Comparison of ENCODE assay signal across 19 mouse cellular contexts in the genomic region with DNA sequence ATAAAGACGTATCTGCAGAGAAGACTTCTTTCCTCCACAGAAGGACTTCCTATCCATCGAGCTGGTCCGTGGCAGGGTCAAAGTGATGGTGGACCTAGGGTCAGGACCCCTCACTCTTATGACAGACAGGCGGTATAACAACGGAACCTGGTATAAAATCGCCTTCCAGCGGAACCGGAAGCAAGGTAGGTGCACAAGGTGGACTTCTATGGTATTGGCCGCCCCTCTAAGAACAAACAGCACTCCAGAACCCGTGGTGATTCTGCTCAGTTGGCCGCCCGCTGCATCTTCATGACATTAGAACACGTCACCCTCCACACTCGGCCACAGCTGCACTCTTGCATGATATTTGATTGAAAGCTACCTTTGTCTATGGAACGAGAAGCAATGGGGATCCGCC.
DNase-seq lines count a peak whose midpoint lies in the region; ATAC-seq lines count a peak whose summit lies in the region.
"Had no signal": no experiment of that assay in that cellular context is flagged by ENCODE, and none has a peak within 500 bp of the region (broad histone marks: within the 10 kb centered on the region; RNA-seq: fewer than 3 reads in every experiment).

No protein-coding gene starts in this region.

- no peaks in the 10 kb centered on the region for H3K27me3 ChIP-seq in heart, embryonic 12.5 days (replicated peaks)
- H3K27me3 ChIP-seq: CH12.LX, Patski had no signal

- no peak overlapping the region for H3K4me2 ChIP-seq in heart, embryonic 12.5 days

- no peak overlapping the region for H3K27ac ChIP-seq in heart, embryonic 12.5 days (ENCODE audit: poor library complexity, severe bottlenecking)

- DNase-seq in heart, adult 11 months: peak; percentile 52
- DNase-seq in testis, postnatal 10 days (ENCODE audit: low spot score): peak; percentile 22
- no peak for DNase-seq in testis, postnatal 14 days (ENCODE audit: low spot score)
- DNase-seq: adrenal gland, adult 2 months; adrenal gland, adult 8-10 months; adrenal gland, postnatal 10 days; adrenal gland, postnatal 14 days; adrenal gland, postnatal 25 days; adrenal gland, postnatal 36 days; B cell, adult 2 months; cerebellum, adult 11 months; cerebellum, adult 11-12 months; cerebellum, adult 18-20 months had no signal

- 90% methylated on average over 16 of the region's 16 CpGs for WGBS in heart, embryonic 12.5 days

- H3K4me1 ChIP-seq in heart, embryonic 12.5 days (replicated peaks): no peaks in the 10 kb centered on the region

- H3K9ac ChIP-seq in heart, embryonic 12.5 days: no peak overlapping the region

- H3K9me3 ChIP-seq in heart, embryonic 12.5 days (replicated peaks): no peaks in the 10 kb centered on the region

- H3K4me3 ChIP-seq in heart, embryonic 12.5 days: no peak overlapping the region

- H3K36me3 ChIP-seq in heart, embryonic 12.5 days: no peaks in the 10 kb centered on the region
- H3K36me3 ChIP-seq: G1E had no signal

- no peak for ATAC-seq in heart, embryonic 12.5 days (ENCODE audit: insufficient number of reproducible peaks, low FRiP score)
- ATAC-seq: activated CD4-positive, CD25-positive, alpha-beta regulatory T cell, adult 4 months; CD4-positive, CD25-positive, alpha-beta regulatory T cell, adult 4 months; Patski had no signal
